Mouse (Mus musculus) C2C12 (cell line): ENCODE measurements around the gene Slc47a2.

Source experiments
- CTCF ChIP-seq: IDR thresholded peaks from one replicate; pipeline ENCODE4 v1.5.1; 2011; ENCODE audit not compliant: control insufficient read depth, insufficient read depth, insufficient read length
- MAX ChIP-seq: IDR thresholded peaks from one replicate; pipeline ENCODE4 v1.6.1; 2011; ENCODE audit warnings: mild to moderate bottlenecking, control low read depth

DNA sequence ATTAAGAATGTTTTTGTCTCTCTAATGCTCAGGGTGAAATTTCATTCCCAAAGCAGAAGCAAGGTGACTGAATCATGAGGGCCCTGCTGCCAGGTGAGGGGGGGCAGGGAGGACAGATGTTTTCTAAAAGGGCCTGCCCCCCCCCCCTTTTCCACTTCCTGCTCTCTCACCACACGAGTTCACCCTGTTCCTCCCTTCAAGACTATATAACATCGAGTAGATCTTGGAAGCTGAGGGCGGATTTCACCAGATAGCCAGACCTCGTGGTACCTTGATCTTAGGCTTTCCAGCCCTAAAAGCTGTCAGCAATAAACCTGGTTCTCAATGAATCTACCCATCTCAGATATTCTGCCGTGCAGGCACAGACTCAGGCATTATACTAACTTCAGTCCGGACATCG is 32.3 kb downstream of the Slc47a2 start:
- TF ChIP-seq CTCF (no peak), MAX (no peak)
